Mouse (Mus musculus) neural tube, embryonic 14.5 days (tissue): ENCODE measurements at regions not wholly inside any gene's neighbourhood (a gene's known extent, or its start where the extent isn't known, plus 50 kb on each side); places are given as distances from the start of the nearest gene placed in this dataset.

Source experiments
- ATAC-seq: fragments of 200-750 bp; cut with Nextera tagmentation; 2 replicates; pipeline ENCODE4 v1.8.0; 2017; ENCODE audit warnings: low read depth, mild to moderate bottlenecking, moderate TSS enrichment, moderate library complexity
- H3K27ac ChIP-seq: fragments of 300-500 bp; sonication (generic); 2 replicates; pipeline ENCODE4 v1.5.1; 2014; ENCODE audit warnings: low read depth, mild to moderate bottlenecking, control low read depth, low read length, moderate library complexity, mixed read lengths
- H3K27me3 ChIP-seq: fragments of 300-500 bp; sonication (generic); 2 replicates; pipeline ENCODE4 v1.6.1; 2014; ENCODE audit warnings: low read length; ENCODE audit not compliant: control insufficient read depth, insufficient read depth
- H3K36me3 ChIP-seq: fragments of 300-500 bp; sonication (generic); 2 replicates; pipeline ENCODE4 v1.6.1; 2014; ENCODE audit warnings: low read length, mixed read lengths; ENCODE audit not compliant: control insufficient read depth, insufficient read depth
- H3K4me1 ChIP-seq: fragments of 300-500 bp; sonication (generic); 2 replicates; pipeline ENCODE4 v1.6.1; 2014; ENCODE audit warnings: low read length; ENCODE audit not compliant: control insufficient read depth, insufficient read depth
- H3K4me2 ChIP-seq: fragments of 300-500 bp; sonication (generic); 2 replicates; pipeline ENCODE4 v1.6.1; 2014; ENCODE audit warnings: mild to moderate bottlenecking, low read depth, low read length, control low read depth
- H3K4me3 ChIP-seq: fragments of 300-500 bp; sonication (generic); 2 replicates; pipeline ENCODE4 v1.5.1; 2014; ENCODE audit warnings: low read depth, low read length, control low read depth, mixed read lengths
- H3K9ac ChIP-seq: fragments of 300-500 bp; sonication (generic); replicated peaks from 2 replicates; pipeline ENCODE4 v1.6.1; 2014; ENCODE audit warnings: low read depth, mild to moderate bottlenecking, control low read depth, low read length, mixed read lengths
- H3K9me3 ChIP-seq: fragments of 300-500 bp; sonication (generic); 2 replicates; pipeline ENCODE4 v1.6.1; 2016; ENCODE audit warnings: low read length; ENCODE audit not compliant: control insufficient read depth
- WGBS: fragments of 180-500 bp; shearing (Covaris S2); extraction: QIAGEN DNeasy Blood & Tissue Kit; methylation state at CpG from one replicate; pipeline ENCODE4 v1.1.7; 2014; 5-methylcytosine and 5-hydroxymethylcytosine counted together

DNA sequence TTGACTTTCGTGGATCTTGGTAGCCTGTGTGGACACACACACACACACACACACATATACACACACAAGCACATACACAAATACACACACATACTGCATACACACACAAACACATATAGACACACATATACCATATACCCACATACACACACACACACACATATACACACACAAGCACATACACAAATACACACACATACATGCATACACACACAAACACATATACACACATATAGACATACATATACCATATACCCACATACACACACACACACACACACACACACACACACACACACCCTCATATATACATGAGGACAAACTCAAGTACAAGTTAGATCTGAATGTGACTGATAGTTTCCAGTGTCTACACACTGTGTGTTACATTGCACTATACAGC is 256.9 kb downstream of the Plekhb2 start:
- no peak overlapping the region for H3K27ac ChIP-seq
- no peaks in the 10 kb centered on the region for H3K27me3 ChIP-seq
- no peak for ATAC-seq
- H3K36me3 ChIP-seq, result no peaks in the 10 kb centered on the region
- no peaks in the 10 kb centered on the region for H3K4me1 ChIP-seq
- WGBS, result 100% methylated on average over 1 of the region's 1 CpGs
- no peak overlapping the region for H3K4me2 ChIP-seq
- no peak overlapping the region for H3K9ac ChIP-seq
- H3K9me3 ChIP-seq, result no peaks in the 10 kb centered on the region
- no peak overlapping the region for H3K4me3 ChIP-seq

DNA sequence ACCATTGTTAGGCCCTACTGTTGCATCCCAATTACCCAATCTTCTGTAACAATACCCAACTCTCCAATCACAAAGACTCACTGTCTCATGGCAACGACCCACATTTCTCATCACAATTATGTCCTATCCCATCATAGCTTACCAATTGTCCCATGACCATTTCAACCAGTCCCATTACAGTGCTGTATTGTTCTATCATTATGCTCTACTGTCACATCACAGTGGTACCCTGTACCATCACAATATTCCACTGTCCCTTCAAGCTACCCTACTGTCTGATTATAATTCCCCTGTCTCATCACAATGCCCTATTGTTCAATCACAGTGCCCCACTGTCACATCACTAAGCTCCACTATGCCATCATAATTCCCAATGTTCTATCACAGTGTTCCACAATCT is 260.0 kb downstream of the Plekhb2 start:
- Histone ChIP-seq H3K4me2 (no peak overlapping the region), H3K27me3 (no peaks in the 10 kb centered on the region), H3K27ac (no peak overlapping the region), H3K4me3 (no peak overlapping the region), H3K9ac (no peak overlapping the region), H3K36me3 (no peaks in the 10 kb centered on the region), H3K9me3 (no peaks in the 10 kb centered on the region), H3K4me1 (no peaks in the 10 kb centered on the region)
- 68% methylated on average over 1 of the region's 1 CpGs for WGBS
- ATAC-seq, result no peak

DNA sequence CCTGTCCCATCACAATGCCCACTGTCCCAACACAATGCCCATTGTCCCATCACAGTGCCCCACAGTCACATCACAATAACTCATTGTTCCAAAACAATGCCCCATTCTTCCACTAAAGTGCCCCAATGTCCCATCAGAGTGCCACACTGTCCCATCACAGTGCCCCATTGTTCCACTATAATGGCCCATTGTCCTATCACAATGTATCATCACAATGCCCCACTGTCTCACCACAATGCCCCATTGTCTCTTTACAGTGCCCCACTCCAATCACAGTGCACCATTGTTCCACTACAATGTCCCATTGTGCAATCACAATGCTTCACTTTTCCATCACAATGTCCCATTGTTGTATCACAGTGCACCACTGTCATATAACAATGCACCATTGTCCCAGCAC is 265.7 kb downstream of the Plekhb2 start:
- no peaks in the 10 kb centered on the region for H3K4me1 ChIP-seq
- H3K27ac ChIP-seq, result no peak overlapping the region
- H3K36me3 ChIP-seq, result no peaks in the 10 kb centered on the region
- H3K27me3 ChIP-seq, result no peaks in the 10 kb centered on the region
- no peak overlapping the region for H3K4me3 ChIP-seq
- H3K9ac ChIP-seq, result no peak overlapping the region
- ATAC-seq, result no peak
- H3K9me3 ChIP-seq, result peaks cover 3% of the 10 kb centered on the region
- no peak overlapping the region for H3K4me2 ChIP-seq

DNA sequence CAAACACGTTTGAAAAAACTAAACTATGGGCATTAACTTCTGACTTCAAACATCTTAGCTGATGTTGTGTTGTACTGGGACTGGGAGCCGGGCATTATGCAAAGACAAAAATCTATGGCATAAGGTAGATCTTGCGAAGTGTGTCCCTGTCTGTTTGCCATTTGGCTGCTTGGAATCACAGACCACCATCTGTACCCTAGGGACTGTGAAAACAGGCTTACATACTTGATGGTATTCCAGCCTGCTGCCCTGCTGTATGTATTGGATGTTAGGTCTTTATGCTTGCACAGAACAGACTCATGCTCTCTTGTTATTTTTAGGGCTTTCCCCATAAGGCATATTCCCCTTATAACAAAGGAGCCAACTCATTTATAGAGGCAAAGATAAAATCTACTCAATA is 288.1 kb downstream of the Plekhb2 start:
- 79% methylated on average over 3 of the region's 3 CpGs for WGBS
- Histone ChIP-seq H3K27ac (no peak overlapping the region), H3K4me1 (no peaks in the 10 kb centered on the region), H3K36me3 (no peaks in the 10 kb centered on the region), H3K27me3 (no peaks in the 10 kb centered on the region), H3K9ac (no peak overlapping the region), H3K4me3 (no peak overlapping the region), H3K9me3 (no peaks in the 10 kb centered on the region), H3K4me2 (no peak overlapping the region)
- ATAC-seq, result no peak

DNA sequence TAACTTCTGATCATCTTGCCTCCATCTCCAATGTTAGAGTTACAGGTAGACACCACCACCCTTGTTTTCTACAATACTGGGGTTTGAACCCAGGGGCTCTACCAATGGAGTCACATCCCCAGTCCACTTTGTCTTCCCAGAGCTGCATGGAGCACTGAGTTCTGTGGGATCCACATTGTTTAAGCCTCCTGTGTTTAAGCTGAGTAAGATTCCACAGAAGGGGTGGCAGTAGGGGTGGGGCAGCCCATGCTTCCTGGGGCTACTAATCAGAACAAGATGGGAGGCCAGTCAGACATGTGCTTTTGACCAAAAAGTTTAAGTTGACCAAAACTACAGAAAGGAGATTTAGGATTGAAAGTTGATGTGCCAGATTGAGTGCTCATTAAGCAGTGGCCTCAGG is 299.3 kb downstream of the Plekhb2 start:
- Histone ChIP-seq H3K4me3 (no peak overlapping the region), H3K9ac (no peak overlapping the region), H3K4me2 (no peak overlapping the region), H3K4me1 (no peaks in the 10 kb centered on the region), H3K36me3 (no peaks in the 10 kb centered on the region), H3K27ac (no peak overlapping the region), H3K9me3 (no peaks in the 10 kb centered on the region), H3K27me3 (no peaks in the 10 kb centered on the region)
- ATAC-seq, result no peak

DNA sequence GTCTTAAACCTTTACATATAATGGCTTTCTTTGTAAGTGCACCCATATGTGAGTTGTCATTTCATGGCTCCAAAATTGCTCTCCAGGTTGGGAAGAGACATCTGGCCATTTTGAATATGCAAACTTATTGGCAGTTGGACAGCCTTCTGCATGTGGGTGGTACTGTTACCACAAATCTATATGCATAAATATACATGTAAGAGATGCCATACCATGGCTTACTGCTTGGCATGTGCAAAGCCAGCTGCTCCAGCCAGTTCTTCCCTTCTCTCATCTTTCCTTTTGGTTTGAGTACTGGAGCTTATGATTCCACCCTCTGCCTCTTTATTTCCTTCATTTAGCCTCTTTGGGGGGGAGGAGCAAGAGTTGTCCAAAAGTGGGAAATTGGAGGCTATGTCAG is 312.7 kb downstream of the Plekhb2 start:
- H3K9me3 ChIP-seq, result no peaks in the 10 kb centered on the region

DNA sequence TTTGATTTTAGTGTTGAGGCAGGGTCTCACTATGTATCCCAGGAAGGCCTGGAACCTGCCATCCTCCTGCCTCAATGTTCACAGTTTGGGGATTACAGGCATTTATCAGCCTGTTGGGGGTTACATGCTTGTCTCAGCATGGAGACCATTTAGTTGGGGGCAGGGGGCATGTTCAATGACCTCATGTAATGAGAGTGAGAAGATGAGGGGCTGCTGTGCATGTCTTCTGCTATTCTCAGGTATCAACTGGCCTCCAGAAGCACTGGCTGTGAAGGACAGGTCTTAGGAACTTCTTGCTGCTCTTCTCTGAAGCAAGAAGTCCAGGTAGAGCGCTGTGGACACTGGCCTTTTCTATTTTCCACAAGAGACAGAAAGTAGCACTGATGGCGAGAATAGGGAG is 350.9 kb downstream of the Plekhb2 start:
- Histone ChIP-seq H3K27ac (peak overlapping the region; percentile 34; the same call in 1 of the 2 replicates), H3K9ac (no peak overlapping the region), H3K4me2 (no peak overlapping the region), H3K27me3 (no peaks in the 10 kb centered on the region), H3K36me3 (no peaks in the 10 kb centered on the region), H3K9me3 (no peaks in the 10 kb centered on the region), H3K4me3 (no peak overlapping the region), H3K4me1 (no peaks in the 10 kb centered on the region)
- ATAC-seq, result no peak
- WGBS, result 76% methylated on average over 2 of the region's 2 CpGs

More for the DNA sequence above, 312.7 kb downstream of the Plekhb2 start:
- no peak overlapping the region for H3K27ac ChIP-seq
- no peaks in the 10 kb centered on the region for H3K4me1 ChIP-seq
- H3K36me3 ChIP-seq, result no peaks in the 10 kb centered on the region
- H3K4me2 ChIP-seq, result no peak overlapping the region
- no peak overlapping the region for H3K9ac ChIP-seq
- H3K27me3 ChIP-seq, result no peaks in the 10 kb centered on the region
- H3K4me3 ChIP-seq, result no peak overlapping the region
- ATAC-seq, result no peak

DNA sequence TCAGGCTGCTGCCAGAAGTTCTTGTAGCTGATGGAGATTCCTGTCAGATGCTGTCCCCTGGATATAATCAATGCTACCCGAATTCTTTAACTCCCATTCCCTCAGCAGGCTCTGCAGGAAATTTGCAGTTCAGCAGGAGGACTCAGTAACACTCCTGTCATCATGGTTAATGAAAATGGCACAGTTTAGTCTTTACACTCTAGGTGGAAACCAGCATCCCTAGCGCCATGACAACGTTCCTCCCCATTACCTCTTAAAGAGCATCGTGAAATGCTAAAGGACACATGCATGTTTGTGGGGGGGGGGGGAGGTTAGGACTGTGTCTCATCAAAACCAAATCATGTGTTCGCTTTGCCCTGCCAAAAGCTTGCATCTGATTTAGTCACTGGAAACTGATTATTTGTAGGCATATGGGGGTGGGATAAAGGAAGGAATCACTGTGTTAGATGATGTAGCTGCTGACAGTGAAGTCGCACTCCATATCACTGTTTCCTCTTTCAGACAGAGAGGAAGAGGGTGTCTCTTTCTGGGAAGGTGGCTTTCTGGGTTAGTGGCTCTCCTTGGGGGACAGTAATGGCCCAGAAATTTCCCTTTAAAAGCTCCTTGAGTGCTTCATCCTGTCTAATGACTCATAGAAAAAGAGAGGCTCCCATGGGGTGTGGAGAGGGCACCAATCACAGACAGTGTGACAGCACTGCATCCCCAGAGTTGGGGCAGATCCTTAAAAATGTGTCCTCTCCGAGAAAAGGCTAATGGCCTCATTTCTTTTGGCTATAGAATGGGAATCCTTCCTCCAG is 351.5 kb downstream of the Plekhb2 start:
- H3K27me3 ChIP-seq, result no peaks in the 10 kb centered on the region
- H3K9me3 ChIP-seq, result no peaks in the 10 kb centered on the region
- no peak overlapping the region for H3K4me2 ChIP-seq
- peak; percentile 85 for ATAC-seq
- peak overlapping the region; percentile 34 for H3K27ac ChIP-seq
- no peak overlapping the region for H3K9ac ChIP-seq
- WGBS, result 58% methylated on average over 7 of the region's 7 CpGs
- no peaks in the 10 kb centered on the region for H3K36me3 ChIP-seq
- no peaks in the 10 kb centered on the region for H3K4me1 ChIP-seq
- no peak overlapping the region for H3K4me3 ChIP-seq

DNA sequence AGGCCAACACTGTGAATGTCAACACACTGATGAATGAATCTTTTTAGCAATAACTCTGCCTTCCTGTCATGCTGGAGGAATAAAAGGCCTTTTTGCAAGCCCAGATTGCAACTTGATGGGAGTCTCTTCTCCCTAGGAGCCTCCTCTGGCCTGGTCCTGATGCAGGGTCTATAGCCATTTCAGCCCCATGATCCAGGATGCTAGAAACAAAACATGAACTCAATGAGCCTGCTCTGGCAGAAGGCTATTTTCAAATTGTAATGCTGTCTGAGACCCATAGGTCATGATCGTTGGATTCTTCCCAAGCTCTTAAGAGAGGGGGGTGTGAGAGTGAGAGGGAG is 352.1 kb downstream of the Plekhb2 start:
- no peak overlapping the region for H3K9ac ChIP-seq
- H3K4me2 ChIP-seq, result no peak overlapping the region
- H3K36me3 ChIP-seq, result no peaks in the 10 kb centered on the region
- H3K9me3 ChIP-seq, result no peaks in the 10 kb centered on the region
- WGBS, result 71% methylated on average over 1 of the region's 1 CpGs
- H3K27ac ChIP-seq, result no peak overlapping the region
- no peaks in the 10 kb centered on the region for H3K4me1 ChIP-seq
- no peak for ATAC-seq
- no peak overlapping the region for H3K4me3 ChIP-seq
- no peaks in the 10 kb centered on the region for H3K27me3 ChIP-seq
